Mouse (Mus musculus) liver, embryonic 14.5 days (tissue): Measurements from ENCODE around the gene Carmil1.

ENCODE experiments used
- CTCF ChIP-seq: IDR thresholded peaks from 2 replicates; pipeline ENCODE4 v1.5.1; 2016; ENCODE audit warnings: antibody characterized with exemption, low read depth, control low read depth
- EP300 ChIP-seq: IDR thresholded peaks from 2 replicates; pipeline ENCODE4 v1.6.1; 2016; ENCODE audit warnings: antibody characterized with exemption, low read depth

DNA sequence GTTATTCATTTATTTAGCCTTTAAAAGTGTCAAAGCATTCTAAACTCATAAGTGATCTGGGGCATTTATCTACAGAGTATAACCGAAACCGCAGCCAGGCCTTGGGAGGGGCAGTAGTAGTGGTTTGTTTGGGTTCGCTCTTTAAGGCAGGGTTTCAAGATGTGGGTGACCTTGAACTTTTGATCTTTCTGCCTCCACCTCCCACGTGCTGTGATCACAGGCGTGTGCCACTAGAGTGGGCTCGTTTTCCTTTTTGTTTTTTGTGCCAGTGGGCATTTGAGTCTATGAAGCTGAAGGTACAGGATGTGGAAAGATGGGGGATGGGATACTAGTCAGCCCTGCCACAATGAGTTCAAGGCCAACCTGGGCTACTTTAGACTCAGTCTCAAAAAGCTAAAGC lies 34.3 kb downstream of the Carmil1 start:
- TF ChIP-seq EP300 = no peak
- no peak for TF ChIP-seq CTCF
